Mouse (Mus musculus) liver, adult 2 months (tissue): ENCODE results near the gene Pak7. TPM values are rescaled to one million over a fixed set of nuclear protein-coding genes. Genes with fewer than 3 reads are reported as not detected.
"Not testable (repeated sequence)": the region's sequence is repeated elsewhere in the genome, so short reads cannot be mapped to it uniquely, and the experiment has no call there.

Experiments used
- DNase-seq: peaks from one replicate; pipeline ENCODE4 v3.0.0-alpha.2; 2011; ENCODE audit warnings: low read depth, low spot score; ENCODE audit errors: extremely low read depth
- H3K27ac ChIP-seq: fragments of 200-500 bp; replicated peaks from 2 replicates; pipeline ENCODE4 v1.5.1; 2012; ENCODE audit warnings: low read depth, mild to moderate bottlenecking, control low read depth, inconsistent platforms, low read length; ENCODE audit not compliant: insufficient read depth
- H3K27me3 ChIP-seq: fragments of 200-500 bp; 2 replicates; pipeline ENCODE4 v1.6.1; 2012; ENCODE audit warnings: mild to moderate bottlenecking, moderate library complexity, low read length, inconsistent platforms; ENCODE audit not compliant: control insufficient read depth, insufficient read depth
- H3K36me3 ChIP-seq: fragments of 200-500 bp; 2 replicates; pipeline ENCODE4 v1.6.1; 2012; ENCODE audit warnings: low read length, inconsistent platforms; ENCODE audit not compliant: control insufficient read depth, insufficient read depth
- H3K4me1 ChIP-seq: fragments of 200-500 bp; 2 replicates; pipeline ENCODE4 v1.6.1; 2011; ENCODE audit warnings: low read length; ENCODE audit not compliant: control insufficient read depth, insufficient read depth
- H3K4me3 ChIP-seq: fragments of 200-500 bp; 2 replicates; pipeline ENCODE4 v1.5.1; 2011; ENCODE audit warnings: low read depth, mild to moderate bottlenecking, control low read depth, low read length, moderate library complexity; ENCODE audit not compliant: insufficient read depth
- H3K79me2 ChIP-seq: fragments of 200-500 bp; 2 replicates; pipeline ENCODE4 v1.6.1; 2012; ENCODE audit warnings: inconsistent platforms, mild to moderate bottlenecking, low read length, moderate library complexity; ENCODE audit not compliant: control insufficient read depth, insufficient read depth
- H3K9ac ChIP-seq: fragments of 200-500 bp; 2 replicates; pipeline ENCODE4 v1.6.1; 2012; ENCODE audit warnings: low read depth, mild to moderate bottlenecking, control low read depth, inconsistent platforms, low read length
- CTCF ChIP-seq: fragments of 200-500 bp; IDR thresholded peaks from 2 replicates; pipeline ENCODE4 v1.5.1; 2011; ENCODE audit warnings: low read depth, low read length, control low read depth
- POLR2A ChIP-seq: fragments of 200-500 bp; IDR thresholded peaks from 2 replicates; pipeline ENCODE4 v1.6.1; 2011; ENCODE audit warnings: low read length, control low read depth; ENCODE audit not compliant: insufficient read depth; ENCODE audit errors: extremely low read depth
- WGBS: fragments of 180-500 bp; shearing (Covaris S2); methylation state at CpG from one replicate; pipeline ENCODE4 v1.1.7; 2018; 5-methylcytosine and 5-hydroxymethylcytosine counted together
- polyA plus RNA-seq: library from polyadenylated mRNA; depleted of rRNA; stranded (reverse); fragments of >200 nt; gene quantifications from 2 replicates; pipeline ENCODE4 v1.2.3, GENCODE M21; 2012
- total RNA-seq: library from RNA; depleted of rRNA; stranded (reverse); fragments of >200 nt; gene quantifications from 2 replicates; pipeline ENCODE4 v1.2.3, GENCODE M21; 2014

The Pak7 gene
- total and polyA plus RNA-seq, 2 experiments: not detected

DNA sequence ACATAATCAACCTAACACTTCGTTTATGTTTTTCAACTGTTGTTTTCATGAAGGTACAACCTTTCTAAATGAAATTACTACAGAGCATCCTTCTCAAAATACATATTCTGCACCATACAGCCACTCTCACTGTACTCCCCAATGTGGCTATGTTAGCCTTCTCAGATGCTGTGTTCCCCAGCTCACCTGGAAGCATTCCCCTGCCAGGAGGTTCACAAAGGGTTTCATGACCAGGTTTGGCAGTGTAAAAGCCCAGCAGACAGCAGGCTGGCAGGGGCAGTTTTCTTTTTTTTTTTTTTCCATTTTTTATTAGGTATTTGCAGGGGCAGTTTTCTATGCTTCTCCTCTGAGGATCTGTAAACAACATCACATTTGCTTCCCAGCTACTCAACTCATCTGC, 105.7 kb downstream of the Pak7 start:
- Histone ChIP-seq H3K27ac (no peak overlapping the region), H3K27me3 (no peaks in the 10 kb centered on the region), H3K4me3 (no peak overlapping the region), H3K79me2 (no peaks in the 10 kb centered on the region), H3K9ac (no peak overlapping the region), H3K4me1 (no peaks in the 10 kb centered on the region), H3K36me3 (no peaks in the 10 kb centered on the region)
- 54% methylated on average over 1 of the region's 1 CpGs for WGBS
- DNase-seq: no peak
- TF ChIP-seq POLR2A: no peak
- no peak for TF ChIP-seq CTCF

DNA sequence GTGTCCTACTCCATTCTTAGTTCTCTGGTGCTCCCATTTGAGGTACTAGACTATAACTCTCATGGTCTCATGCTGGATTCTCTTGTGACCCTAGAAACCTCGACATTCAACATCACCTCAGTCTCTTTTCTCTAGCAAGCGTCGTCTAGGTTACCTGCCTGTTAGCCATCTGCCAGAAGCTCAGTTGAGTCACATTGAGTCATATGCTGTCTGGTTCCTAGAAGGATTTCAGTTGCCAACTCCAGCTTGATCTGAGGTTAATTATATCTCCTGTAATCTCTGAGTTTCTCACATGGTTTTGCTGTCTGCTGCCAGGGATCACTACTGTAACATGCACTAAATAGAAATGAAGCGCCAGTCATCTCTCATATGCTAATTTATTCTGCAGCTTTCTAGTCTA, 145.8 kb downstream of the Pak7 start:
- not testable (repeated sequence) for H3K27me3 ChIP-seq, DNase-seq
- WGBS: 83% methylated on average over 4 of the region's 4 CpGs

DNA sequence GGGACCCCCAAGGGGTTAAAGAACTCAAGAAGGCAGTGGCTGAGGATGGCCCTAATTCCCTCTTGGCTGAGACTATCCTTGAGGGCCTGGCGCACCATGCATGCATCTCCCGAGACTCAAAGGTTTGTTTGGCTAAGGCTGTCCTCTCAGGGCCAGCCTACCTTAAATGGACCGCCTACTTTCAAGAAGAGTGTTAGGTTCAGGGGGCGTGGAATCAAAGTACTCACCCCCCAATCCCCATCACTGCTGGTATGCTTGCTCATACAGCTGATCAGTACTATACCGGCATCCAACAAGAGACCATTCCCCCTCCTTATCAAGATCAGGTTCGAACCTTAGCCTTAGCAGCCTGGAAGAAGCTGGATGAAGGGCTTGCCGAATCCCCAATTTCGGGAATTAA, 156.5 kb downstream of the Pak7 start:
- Histone ChIP-seq H3K36me3 (no peaks in the 10 kb centered on the region), H3K4me1 (no peaks in the 10 kb centered on the region), H3K27me3 (no peaks in the 10 kb centered on the region), H3K4me3 (no peak overlapping the region), H3K9ac (no peak overlapping the region), H3K27ac (no peak overlapping the region), H3K79me2 (no peaks in the 10 kb centered on the region)
- no peak for TF ChIP-seq POLR2A
- TF ChIP-seq CTCF: no peak
- 93% methylated on average over 8 of the region's 8 CpGs for WGBS
- DNase-seq: no peak

More for the DNA sequence above, 145.8 kb downstream of the Pak7 start:
- H3K27ac ChIP-seq, H3K36me3 ChIP-seq, H3K9ac ChIP-seq, H3K4me3 ChIP-seq, H3K4me1 ChIP-seq, H3K79me2 ChIP-seq: not testable (repeated sequence)

DNA sequence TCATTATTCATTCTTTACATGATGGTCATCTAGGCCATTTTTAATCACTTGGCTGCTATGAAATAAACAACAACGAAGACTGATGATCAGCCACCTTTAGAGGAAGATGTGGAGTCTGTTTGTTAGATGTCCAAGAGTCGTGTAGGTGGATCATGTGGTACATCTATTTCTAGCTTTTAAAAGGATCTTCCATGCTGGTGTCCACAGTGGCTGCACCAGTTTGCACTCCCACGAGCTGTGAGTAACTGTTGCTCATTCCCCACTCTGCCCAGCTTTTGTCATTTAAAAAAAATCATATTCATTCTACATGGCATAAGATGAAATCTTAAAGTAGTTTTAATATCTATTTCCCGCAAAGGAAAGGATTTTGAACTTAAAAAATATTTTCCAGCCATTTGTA, 183.7 kb downstream of the Pak7 start:
- H3K9ac ChIP-seq: no peak overlapping the region

DNA sequence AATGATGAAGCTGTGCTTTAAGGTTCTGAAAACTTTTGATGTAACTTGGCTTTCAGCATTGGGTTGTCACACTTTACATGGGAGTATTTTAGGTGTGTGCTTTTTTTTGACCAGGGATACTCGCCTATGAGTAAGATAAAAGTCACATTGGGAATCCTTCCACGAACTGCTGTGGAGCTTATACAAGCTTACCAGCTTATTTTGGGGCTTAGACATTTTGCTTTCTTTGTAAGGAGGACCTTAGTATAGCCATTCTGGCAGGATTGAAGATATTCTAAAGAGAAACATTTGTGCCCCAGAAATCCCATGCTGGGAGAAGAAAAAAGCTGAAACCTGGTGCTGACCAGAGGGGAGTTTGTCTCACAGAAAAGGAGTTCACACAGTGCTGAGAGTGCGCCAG, 212.7 kb downstream of the Pak7 start:
- Histone ChIP-seq H3K79me2 (no peaks in the 10 kb centered on the region), H3K27me3 (no peaks in the 10 kb centered on the region), H3K4me3 (no peak overlapping the region), H3K4me1 (no peaks in the 10 kb centered on the region), H3K36me3 (no peaks in the 10 kb centered on the region), H3K9ac (no peak overlapping the region), H3K27ac (no peak overlapping the region)
- DNase-seq: no peak
- WGBS: 84% methylated on average over 3 of the region's 3 CpGs
- TF ChIP-seq CTCF: no peak
- TF ChIP-seq POLR2A: no peak

More for the DNA sequence above, 183.7 kb downstream of the Pak7 start:
- TF ChIP-seq CTCF (no peak), POLR2A (no peak)
- 79% methylated on average over 4 of the region's 4 CpGs for WGBS
- no peaks in the 10 kb centered on the region for H3K4me1 ChIP-seq
- no peak overlapping the region for H3K27ac ChIP-seq
- no peaks in the 10 kb centered on the region for H3K36me3 ChIP-seq
- H3K4me3 ChIP-seq: no peak overlapping the region
- H3K27me3 ChIP-seq: no peaks in the 10 kb centered on the region
- no peaks in the 10 kb centered on the region for H3K79me2 ChIP-seq
- DNase-seq: no peak

DNA sequence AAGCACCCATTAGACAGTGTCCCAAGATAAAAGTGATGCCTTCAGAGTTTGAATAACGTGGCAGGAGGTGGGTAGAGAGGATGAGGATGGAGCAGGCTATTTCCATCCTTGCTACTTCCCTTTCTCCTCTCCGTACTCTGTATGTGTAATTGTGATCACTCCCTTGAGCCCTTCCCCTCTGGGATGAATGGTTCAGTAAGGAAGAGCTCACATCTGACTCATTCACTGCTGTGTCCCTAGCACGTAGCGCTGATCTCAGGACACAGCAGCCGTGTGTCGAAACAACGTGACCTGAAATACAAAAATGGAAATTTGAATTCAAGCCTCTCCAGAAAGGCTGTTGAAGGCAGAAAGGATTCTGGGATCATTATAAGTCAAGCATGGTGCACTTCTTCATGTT, 237.0 kb downstream of the Pak7 start:
- H3K4me1 ChIP-seq: no peaks in the 10 kb centered on the region
- no peaks in the 10 kb centered on the region for H3K36me3 ChIP-seq
- TF ChIP-seq POLR2A (no peak), CTCF (no peak)
- no peaks in the 10 kb centered on the region for H3K79me2 ChIP-seq
- H3K9ac ChIP-seq: no peak overlapping the region
- H3K4me3 ChIP-seq: no peak overlapping the region
- DNase-seq: no peak
- no peaks in the 10 kb centered on the region for H3K27me3 ChIP-seq
- 85% methylated on average over 7 of the region's 7 CpGs for WGBS
- no peak overlapping the region for H3K27ac ChIP-seq
